Mouse (Mus musculus) ES-CJ7 (cell line): Measurements from ENCODE around the gene Cox5a.
A peak's percentile ranks its signal among the peaks of the same experiment; 100 is the strongest.

ENCODE experiments used
- DNase-seq: peaks from one replicate; pipeline ENCODE4 v3.0.0; 2011; ENCODE audit warnings: low read depth, low spot score

Cox5a gene

GRCm38 (mm10) chr9:57525516-57525915 is 4.4 kb downstream of the Cox5a start:
- DNase-seq: no peak

DNA sequence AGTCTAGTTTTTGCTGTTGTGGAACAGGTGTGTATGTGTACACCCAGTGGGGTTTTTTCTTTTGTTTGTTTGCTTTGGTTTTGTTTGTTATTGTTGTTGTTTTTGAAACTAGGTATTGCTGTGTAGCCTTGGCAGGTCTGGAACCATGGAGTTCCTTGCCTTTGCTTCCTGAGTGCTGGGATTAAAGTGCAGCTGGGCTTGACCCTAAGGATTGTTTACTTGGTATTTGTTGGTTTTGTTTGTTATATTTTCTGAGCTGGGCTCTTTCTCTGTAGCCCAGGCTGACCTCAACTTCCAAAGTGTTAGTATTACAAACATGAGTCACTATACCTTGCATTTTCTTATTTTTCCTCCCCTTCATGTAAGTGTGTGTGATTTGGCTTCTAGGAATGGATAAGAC is 5.4 kb downstream of the Cox5a start:
- DNase-seq: no peak

DNA sequence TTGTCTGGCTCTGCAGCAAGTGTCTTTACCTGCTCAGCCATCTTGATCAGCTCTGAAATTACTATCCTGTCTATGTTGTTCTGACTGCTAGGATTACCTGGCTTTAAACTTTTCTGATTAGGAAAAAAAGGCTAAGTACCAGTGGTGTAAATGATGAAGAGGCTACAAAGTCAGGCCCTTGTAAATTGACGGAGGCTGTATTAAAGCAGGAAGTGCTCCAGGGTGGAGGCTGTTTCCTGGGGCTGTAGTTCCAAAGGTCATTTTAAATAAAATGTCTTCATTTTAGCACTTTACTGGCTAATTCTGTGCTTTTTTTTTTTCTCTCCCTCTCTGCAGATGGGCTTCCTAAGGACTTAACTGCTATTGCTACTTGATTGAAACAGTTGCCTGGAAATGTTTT is 10.9 kb downstream of the Cox5a start:
- DNase-seq: no peak

DNA sequence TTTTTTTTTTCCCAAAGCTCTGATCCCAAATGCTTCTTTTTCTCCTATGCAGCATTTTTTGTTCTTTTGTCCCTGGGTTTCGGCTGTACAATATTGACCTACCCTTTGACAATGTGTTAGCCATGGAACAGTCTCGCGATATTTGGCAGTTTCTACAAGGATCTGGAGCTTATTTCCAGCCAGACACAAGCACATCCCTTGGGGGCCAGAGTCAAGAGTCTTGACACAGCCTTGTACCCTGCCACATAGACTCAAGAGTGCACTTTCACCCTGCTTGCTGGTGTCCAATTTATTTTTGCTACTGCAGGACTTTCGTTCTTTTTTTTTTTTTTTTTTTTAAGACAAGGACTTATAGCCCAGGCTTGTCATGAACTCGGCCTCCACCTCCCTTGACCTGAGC is 15.3 kb downstream of the Cox5a start:
- DNase-seq: no peak

GRCm38 (mm10) chr9:57537044-57537727 is 16.1 kb downstream of the Cox5a start, which contains the start of gene Fam219b:
TSS of gene Fam219b (plus strand) at chr9:57537528.
- peak; percentile 89 for DNase-seq

GRCm38 (mm10) chr9:57537728-57538181 is 16.7 kb downstream of the Cox5a start:
- no peak for DNase-seq

GRCm38 (mm10) chr9:57539550-57539949 is 18.5 kb downstream of the Cox5a start:
- no peak for DNase-seq

- no peak for DNase-seq
Measured at GRCm38 (mm10) chr9:57541312-57541711, 20.2 kb downstream of the Cox5a start.

GRCm38 (mm10) chr9:57543951-57544350 is 22.9 kb downstream of the Cox5a start:
- DNase-seq: no peak

DNA sequence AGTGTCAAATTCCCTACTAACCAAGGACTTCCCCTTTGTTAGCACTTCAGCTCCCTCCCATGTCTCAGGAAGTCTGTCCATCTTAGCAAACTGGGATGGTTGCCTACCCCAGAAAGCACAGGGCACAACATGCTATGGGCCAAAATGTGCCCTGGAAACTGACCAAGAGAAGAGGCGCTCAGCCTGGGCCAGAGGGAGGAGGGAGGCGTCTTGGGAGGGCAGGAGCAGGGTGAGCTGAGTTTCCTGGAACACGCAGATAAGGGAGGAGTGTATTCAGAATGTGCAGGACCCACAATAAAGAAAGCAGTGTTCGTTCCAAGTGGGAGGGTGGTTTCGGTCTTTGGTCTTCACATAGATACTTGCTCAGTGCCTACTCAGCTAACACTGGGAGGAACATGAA is 26.2 kb downstream of the Cox5a start:
- DNase-seq: no peak

GRCm38 (mm10) chr9:57547869-57548268 is 26.8 kb downstream of the Cox5a start:
- peak; percentile 51 for DNase-seq

GRCm38 (mm10) chr9:57549186-57549585 is 28.1 kb downstream of the Cox5a start:
- no peak for DNase-seq

DNA sequence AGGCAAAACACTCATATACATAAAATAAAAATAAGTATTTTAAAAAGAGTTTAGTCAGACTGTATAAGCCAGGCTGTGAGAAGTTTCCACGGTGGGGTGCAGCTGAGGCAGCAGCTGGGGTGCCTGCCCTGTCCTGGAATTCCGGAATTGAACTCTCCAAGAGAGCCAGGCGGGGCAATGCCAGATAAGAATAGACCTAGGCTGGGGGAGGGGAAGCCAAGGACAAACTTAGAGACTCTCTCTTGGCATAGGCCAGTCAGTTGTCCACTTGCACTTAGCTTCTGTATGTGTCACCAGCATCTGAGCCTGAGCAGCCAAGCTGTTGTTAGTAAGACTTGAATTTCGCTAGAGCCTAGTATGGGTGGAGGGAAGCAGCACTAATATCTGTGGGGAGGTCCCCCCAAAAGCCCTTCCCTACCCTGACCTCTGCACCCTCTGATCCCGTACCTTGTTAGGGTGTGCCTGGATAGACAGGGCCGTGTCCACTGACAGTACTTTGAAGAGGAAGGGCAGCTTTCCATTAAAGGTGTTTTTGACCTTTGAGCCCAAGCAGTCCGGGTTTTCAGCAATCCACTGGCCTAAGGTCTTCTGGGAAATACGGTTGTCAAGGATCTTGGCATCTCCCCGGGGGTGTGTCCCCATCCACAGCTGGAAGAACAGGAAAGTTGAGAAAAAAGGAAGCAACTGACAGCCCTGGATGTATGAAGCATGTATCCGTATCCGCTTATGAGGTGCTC is 29.2 kb downstream of the Cox5a start:
- no peak for DNase-seq

GRCm38 (mm10) chr9:57552139-57552887 is 31.2 kb downstream of the Cox5a start, which contains the start of gene Mpi:
TSS of gene Mpi (minus strand) at chr9:57552763.
- peak; percentile 71 for DNase-seq

DNA sequence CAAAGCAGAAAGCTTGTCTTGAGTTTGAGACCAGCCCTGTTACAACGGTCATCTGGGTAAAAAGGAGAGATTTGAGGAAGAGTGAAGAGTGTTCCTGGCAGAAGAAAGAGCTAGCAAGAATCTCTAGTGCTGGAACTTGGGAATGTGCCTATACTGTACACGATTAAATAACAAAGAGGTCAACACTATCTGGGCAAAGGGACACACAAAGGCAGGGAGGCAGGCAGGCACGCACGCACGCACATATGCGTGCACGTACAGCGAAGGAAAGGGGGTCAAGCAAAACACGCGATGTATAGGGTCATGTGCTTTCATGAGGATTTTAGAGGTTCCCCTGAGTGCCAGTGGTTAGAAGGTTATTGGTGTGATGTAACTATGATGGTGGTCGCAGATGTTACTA is 32.0 kb downstream of the Cox5a start:
- no peak for DNase-seq

DNA sequence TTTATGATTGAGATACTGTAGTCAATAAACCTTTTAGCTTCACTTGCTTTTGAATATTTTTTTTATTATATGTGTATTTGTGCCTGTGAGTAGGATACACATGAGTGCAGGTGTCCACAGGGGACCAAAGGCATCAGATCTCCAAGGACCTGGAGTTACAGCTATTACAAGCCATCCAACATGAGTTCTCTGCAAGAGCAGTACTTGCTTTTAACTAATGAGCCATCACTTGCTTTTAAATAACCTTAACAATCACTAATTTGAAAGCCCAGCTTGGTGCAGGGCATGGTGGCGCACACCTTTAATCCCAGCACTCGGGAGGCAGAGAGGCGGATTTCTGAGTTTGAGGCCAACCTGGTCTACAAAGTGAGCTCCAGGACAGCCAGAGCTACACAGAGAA is 33.7 kb downstream of the Cox5a start:
- DNase-seq: no peak

GRCm38 (mm10) chr9:57557215-57557614 is 36.1 kb downstream of the Cox5a start:
- DNase-seq: no peak

- no peak for DNase-seq
Measured at GRCm38 (mm10) chr9:57558625-57559024, 37.6 kb downstream of the Cox5a start.

GRCm38 (mm10) chr9:57559568-57559967 is 38.5 kb downstream of the Cox5a start:
- DNase-seq: no peak

DNA sequence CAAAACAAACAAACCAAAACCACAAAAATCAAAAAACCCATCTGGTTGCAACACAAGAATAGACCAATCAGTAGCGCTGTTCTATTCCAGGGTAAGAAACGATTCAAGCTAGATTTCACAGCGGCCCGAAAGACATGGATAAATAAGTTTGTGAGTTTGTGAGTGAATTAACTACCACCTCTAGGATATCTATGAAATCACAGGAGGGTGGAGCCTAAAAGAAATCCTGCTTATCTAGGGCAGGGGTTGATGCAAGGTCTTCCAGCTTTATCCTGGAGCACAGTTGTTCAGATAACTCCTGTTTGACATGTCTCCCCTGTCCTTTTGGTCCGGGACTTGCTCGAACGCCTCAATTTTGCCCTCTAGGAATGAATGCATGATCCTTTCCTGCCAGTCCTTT is 39.2 kb downstream of the Cox5a start:
- DNase-seq: no peak

DNA sequence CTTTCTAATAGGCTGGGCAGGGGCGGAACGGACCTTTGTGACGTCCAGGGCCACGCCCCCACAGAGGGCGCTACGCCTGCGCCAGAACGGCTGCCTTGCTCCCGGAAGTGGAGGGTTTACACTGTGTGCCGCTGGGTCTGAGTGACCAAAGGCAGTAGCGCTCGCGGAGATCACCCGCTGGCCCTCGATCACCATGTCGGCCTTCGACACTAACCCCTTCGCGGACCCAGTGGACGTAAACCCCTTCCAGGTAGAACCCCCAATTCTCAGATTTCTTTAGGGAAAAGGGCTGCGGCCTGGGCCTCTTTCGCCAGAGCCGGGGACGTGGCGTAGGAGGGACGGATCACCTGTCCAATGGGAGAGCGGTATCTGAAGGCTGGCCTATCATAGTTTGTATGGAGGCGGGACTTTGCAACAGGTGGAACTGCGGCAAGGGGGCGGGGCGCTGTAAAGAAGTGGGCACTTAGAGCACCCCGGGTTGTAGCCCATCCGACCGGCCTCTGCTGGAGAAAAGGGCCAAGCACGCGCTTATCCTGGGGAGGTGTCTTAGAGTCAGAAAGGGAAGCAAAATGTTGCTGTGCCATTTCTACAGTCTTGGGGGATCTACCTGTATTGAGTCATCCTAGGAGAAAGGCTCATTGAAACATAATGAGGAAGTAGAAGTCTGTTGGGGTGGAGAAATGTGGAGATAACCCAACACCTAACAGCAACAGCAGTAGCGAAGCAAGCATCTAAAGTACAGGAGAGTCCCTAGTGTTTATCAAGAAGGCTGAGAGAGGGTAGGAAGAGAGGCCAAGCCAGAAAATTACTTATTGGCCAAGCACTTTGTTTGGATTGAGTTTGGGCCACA is 40.0 kb downstream of the Cox5a start, which contains the start of gene Scamp2:
TSS of gene Scamp2 (plus strand) at position 83 of the 850 bp plus-strand sequence.
- peak; percentile 93 for DNase-seq
